Mouse (Mus musculus): ENCODE data around the gene Dclre1c. TPM values are rescaled to one million over a fixed set of nuclear protein-coding genes. Genes with fewer than 3 reads are reported as not detected.
"Not testable (repeated sequence)": the region's sequence is repeated elsewhere in the genome, so short reads cannot be mapped to it uniquely, and the experiment has no call there.

The Dclre1c gene
- 10.0 and 12.1 TPM in 2 replicates for total RNA-seq (2021)
- long read RNA-seq, partial matches to known transcripts: 0 of 3 reads
- long read RNA-seq, other reads (novel, unspliced or antisense): 2 of 3 reads

DNA sequence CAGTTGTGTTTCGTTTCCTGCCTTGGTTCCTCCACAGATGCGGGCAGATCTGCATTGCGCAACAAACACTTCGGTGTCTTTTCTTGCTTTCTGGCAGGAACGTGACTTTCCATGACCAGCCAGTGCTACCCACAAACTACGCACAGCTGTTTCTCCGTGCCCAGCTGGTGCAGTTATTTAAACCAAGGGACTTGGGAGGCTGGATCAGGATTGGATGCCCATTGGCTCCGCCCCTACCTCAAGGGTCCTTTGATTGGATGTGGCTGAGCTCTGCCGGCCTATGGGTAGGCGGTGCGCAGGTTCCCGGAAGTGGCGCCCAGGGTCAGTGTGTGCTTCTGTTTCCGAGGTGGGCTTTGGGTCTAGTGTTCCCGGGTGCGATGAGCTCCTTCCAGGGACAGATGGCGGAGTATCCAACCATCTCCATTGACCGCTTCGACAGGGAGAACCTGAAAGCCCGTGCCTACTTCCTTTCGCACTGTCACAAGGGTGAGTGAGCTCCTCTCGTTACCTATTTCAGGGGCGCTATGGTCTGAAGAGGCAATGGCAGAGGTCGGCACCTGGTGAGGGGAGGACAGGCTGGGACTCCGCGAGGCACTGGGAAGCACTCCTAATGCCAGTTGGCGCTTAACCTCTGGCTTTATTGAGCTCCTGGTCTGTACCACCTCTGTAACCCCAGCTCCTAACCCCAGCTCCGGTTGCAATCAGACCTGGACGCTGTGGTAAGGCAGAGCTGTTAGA lies at the start of gene Dclre1c:
Gene Dclre1c, plus strand, starts transcription at position 291 of the 738 bp plus-strand sequence.
- DNase-seq: peak; percentile 87

GRCm38 (mm10) chr2:3387105-3387860 lies 36.6 kb upstream of the Dclre1c start:
- DNase-seq: no peak

DNA sequence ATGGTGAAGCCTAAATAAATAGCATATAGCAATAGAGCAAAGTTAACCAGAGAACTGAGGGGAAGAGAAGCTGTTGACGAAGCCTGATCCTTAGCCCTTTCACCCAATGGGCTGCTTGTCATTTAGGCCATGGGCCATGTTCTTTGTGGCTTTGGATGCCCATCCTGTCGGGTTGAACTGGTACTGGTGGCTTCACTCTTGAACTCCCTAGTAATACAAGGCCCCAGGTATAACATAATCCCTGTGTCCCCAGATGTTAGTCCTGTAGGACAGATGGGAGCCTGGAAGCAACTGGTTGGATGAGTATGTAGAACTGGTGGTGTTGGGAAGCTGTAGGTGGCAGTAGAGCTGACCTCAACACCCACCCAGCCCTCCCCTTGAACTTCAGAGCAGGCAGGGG lies 32.0 kb upstream of the Dclre1c start:
- no peak for DNase-seq

DNA sequence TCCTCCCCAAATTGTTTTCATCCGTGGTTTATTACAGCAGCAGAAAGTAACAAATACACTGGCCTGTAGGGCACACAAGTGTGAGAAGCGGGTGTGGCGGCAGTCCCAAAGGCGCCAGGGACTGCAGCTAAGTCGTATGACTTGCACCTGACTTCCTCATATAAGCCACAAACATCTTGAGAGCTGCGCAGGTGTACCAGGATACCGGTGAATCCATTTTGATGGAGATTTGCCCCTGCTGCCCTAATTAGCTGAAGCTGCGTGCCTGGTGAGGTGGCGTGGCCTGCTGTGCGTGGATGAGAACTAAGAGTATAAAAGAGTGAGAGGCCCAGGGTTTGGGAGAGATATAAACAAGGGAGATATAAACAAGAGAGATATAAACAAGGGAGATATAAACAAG lies 26.8 kb upstream of the Dclre1c start, which contains the start of gene Olah:
Gene Olah, minus strand, starts transcription at position 101 of the 400 bp plus-strand sequence.
- DNase-seq: not testable (repeated sequence)

DNA sequence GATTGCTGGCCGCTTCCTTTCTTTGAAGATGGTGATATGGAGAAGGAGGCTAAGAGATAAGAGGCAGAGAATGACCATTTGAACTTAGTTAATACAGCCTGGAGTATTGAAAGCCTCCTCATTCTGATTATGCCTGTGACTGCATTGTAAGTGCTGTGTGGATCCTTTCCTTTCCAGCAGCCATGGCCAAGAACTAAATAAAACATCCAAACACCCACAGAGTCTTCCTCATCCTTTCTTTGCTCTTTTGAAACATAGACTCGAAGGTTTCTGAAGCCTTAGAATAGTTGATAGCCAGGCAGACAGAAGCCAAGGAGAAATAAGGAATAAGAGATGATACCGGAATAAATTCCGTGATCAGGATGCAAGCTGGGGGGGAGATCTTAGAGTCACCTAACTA lies 17.9 kb upstream of the Dclre1c start:
- DNase-seq: no peak

DNA sequence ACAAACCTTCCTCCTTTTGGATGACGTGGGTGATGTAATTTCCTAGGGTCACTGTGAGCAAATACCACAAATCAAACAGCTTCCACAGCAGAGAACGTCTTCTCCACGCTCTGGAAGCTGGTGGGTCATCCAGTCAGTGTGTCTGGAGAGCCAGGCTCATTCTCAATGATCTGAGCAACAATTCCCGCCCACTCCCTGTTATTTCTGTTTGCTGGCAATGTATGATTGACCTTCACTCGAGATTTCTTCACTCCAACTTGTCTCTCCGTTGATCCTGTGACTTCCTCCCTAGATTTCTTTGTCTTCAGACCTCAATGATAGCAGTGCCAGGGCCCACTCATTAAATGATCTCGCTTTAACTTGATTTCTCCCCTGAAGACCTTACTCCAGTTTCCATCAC lies 16.2 kb upstream of the Dclre1c start:
- DNase-seq: no peak

DNA sequence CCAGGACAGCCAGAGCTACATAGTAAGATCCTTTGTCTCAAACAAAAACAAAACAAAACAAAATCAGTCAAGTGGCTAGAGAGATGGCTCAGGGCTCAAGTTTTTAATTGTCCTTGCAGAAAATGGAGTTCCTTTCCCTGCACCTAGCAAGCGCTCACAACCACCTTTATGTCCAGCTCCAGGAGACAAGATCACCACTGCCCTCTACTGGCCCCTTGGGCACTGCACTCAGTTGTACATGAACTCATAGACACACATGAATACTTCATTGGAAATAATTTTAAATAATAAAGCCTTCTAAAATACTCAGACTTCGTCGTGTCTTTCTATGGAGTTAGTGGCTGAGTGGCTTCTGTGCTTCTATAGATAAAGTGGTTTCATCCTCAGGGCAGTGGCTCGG lies 9.7 kb upstream of the Dclre1c start:
- peak; percentile 66 for DNase-seq

DNA sequence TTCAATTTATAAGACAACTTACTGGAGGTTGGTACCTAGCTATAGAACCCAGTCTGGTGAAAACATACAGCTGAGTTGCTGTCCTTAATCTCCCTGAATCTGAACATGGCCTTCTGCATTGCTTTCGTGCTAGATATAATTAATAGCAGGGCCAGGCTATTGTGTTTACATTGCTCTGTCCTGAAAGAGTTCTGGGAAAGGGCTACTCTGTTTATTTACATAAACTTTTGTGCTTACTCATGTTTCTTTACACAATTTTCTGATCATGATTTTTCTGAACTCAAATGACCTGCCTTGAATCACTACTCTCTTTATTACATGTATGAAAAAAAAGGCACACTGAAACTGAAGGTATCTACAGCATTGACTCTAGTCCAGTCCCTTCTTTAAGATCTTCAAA lies 8.3 kb upstream of the Dclre1c start:
- DNase-seq: no peak

GRCm38 (mm10) chr2:3418883-3419431 lies 5.0 kb upstream of the Dclre1c start:
- peak; percentile 98 for DNase-seq

GRCm38 (mm10) chr2:3420157-3420556 lies 3.8 kb upstream of the Dclre1c start:
- no peak for DNase-seq

GRCm38 (mm10) chr2:3422548-3422947 lies 1.4 kb upstream of the Dclre1c start, which contains the start of gene Meig1:
Gene Meig1, minus strand, starts transcription at chr2:3422648.
- DNase-seq: no peak

DNA sequence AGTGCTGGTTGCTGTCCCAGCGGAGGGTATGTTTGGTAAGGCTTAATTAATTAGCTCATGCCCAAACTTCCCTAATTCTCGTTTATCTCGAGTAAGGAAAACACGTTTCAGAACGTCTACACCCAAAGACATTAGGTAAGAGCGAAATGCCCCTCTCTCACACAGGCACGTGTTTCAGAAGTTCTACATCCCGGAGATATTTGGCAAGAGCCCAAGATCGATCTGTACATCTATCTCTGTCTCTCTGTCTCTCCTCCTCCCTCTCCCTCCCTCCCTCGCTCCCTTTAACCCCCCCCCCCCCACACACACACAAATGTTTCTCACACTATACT lies 614 bp downstream of the Dclre1c start:
- no peak for DNase-seq

DNA sequence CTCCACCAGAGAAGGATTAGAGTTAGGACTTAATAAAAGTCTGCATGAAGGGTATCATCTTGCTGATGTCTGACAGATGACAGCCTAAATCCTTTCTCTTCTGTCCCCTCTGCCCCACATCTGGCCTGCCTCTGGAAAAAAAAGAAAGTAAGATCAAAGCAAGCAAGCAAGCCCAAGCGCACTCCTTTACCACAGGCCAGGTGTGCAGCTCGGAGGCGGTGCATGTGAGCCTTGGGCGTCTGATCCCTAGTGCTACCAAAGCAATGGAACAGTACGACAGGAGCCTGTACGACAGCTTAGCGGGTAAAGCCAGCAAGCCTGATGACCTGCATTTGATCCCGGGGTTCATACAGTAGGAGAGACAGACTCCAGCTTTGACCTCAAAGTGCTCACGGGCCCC lies 7.0 kb downstream of the Dclre1c start:
- DNase-seq: no peak

DNA sequence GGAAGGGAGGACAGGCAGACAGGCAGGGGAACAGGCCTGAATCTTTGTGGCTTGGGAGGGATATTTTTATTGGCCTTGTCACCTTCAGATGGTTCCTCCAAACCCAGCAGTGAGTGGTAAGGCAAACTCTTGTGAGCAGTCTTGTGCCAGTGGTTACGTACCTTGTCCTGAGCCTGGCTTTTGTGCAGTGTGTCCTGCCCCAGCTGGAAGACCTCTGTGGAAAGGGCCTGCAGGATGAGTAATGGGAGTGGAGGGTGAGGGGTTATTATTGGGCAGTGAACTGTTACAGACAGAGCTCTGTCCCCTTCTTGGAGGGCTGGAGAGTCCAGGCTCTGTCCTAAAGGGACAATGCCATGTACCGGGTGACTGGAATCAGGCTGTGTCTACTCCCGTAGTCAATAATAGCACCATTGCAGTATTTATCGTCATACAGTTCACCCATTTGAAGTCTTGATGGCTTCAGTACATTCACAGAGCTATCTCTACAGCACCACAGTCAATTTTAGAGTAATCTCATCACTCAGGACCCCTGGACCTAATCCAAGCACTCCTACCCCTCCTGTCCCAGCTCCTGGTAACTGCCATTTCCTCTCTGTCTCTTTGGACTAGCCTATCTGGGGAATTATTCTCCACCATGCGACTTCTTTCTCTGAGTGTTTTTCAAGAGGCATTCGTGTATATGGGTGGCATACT lies 11.6 kb downstream of the Dclre1c start:
- DNase-seq: no peak

DNA sequence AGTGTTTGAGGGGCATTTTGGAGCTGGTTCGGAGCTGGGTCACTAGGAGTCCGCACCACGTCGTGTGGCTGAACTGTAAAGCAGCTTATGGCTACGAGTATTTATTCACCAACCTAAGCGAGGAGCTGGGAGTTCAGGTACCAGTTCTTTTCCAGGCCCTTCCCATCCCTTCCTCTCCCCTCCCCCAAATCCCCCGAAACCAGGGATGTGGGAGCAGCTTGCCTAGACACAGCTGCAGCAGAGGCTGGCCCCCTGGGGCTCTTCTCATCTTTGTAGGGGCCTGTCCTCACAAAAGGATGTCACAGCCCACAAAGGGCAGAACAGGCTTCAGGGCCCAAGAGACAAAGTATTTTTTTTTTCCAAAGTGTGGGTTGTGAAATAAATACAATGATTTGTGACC lies 14.0 kb downstream of the Dclre1c start:
- DNase-seq: no peak

DNA sequence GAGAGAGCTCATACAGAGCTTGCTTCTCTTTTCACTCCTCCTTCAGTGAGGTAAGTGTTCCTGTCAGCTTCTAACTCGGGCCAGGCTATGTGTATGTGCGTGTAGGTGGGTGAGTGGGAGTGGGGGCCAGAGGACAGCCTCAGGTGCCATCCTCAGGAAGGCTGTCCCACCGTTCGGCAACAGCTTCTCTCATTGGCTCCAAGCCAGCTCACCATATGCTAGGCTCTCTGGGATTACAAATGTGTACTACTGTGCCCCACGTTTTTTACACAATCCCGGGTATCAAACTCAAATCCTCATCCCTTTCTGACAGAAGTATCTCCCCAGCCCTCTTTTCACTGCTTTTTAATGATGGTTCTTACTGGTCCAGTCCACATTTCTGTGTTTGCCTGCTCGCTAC lies 20.3 kb downstream of the Dclre1c start:
- no peak for DNase-seq

GRCm38 (mm10) chr2:3445984-3446383 lies 22.1 kb downstream of the Dclre1c start:
- DNase-seq: no peak

DNA sequence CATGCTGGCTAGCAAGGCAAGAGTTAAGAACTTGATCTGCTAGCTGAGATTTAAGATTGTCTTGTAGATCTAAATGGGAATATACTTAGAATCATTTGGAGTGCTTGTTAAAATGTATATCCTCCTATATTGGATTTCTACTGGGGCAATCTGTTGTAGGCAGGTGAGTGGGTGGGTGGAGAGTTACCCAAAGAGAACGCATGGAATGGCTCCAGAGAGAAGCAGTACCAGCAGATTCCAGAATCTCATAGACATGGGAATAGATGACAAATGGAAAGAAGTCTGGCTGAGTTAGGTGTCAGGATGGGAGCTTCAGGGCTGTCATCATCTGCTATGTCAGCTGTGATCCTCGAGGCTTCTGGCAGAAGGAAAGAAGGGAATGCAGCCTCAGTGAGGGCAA lies 25.5 kb downstream of the Dclre1c start:
- no peak for DNase-seq

GRCm38 (mm10) chr2:3453096-3453495 lies 29.2 kb downstream of the Dclre1c start:
- DNase-seq: peak; percentile 9

- no peak for DNase-seq
These were observed 32.7 kb downstream of the Dclre1c start for GRCm38 (mm10) chr2:3456590-3456989.

GRCm38 (mm10) chr2:3473891-3474290 lies 50.0 kb downstream of the Dclre1c start:
- DNase-seq: no peak

- peak; percentile 75 for DNase-seq
These were observed 50.5 kb downstream of the Dclre1c start for GRCm38 (mm10) chr2:3474361-3474805.

Measured in adrenal gland, postnatal 25 days (tissue).